Mouse (Mus musculus): ENCODE data around the gene Pax1.
A peak's percentile ranks its signal among the peaks of the same experiment; 100 is the strongest.

The Pax1 gene

GRCm38 (mm10) chr2:147361581-147361980, at the start of gene Pax1:
TSS of gene Pax1 (plus strand) at chr2:147361925.
- no peak for DNase-seq

DNA sequence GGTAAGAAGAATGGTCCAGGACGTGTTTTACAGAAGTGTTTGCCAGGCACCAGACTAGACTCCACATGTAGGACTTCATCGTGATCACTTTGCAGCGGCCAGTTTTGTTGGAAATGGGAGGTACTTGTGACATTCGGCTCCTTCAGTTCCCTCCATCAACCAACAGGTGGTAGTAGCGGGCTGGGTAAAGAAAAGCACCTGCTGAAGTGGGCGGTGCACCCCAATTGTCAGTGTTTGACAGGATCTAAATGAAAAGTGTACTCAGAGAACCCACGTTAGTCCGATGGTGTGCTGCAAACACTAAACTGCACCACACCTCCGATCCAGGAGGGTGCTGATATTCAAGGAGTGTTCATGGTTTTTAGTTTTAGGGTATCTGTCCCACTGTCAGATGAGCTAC, 40.7 kb upstream of the Pax1 start:
- peak; percentile 7 for DNase-seq

DNA sequence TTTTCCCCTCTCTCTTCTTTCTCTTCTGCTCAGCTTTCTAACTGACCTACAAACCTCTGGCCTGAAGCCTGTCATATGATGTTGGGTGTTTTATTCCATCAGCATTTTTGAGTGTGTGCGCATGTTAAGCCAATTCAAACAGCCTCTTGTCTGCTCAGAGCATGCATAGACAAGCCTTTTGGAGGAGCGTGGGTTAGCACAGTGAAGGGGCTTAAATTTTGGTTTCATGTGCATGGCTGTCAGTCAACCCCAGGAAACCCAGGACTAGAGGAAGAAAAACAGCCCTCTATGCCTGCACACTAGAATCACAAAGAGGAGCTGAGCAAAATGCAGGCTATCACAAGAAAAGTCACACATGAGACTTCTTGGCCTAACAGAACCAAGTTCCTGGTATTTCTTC, 36.5 kb upstream of the Pax1 start:
- no peak for DNase-seq

- DNase-seq = no peak
Observed at GRCm38 (mm10) chr2:147332731-147333130, 29.0 kb upstream of the Pax1 start.

GRCm38 (mm10) chr2:147338729-147339128, 23.0 kb upstream of the Pax1 start:
- DNase-seq = no peak

DNA sequence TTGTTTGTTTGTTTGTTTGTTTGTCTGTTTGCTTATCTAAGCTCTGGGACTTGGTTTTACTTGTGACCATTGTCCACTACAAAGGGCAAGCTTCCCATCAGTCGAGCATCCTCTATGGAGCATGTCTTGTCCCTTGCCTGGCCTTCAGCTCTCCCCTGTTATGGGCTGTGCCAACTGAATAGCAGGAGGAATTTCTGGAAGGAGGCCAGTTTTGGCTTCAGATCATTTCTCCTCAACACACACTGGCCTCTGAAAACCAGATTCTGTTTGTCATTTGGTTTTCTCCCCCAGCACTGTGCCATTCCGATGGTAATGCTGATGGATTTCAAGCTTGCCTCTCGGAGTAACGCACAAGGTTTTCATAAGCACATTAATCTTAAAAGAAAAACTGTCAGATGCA, 21.9 kb upstream of the Pax1 start:
- no peak for DNase-seq

DNA sequence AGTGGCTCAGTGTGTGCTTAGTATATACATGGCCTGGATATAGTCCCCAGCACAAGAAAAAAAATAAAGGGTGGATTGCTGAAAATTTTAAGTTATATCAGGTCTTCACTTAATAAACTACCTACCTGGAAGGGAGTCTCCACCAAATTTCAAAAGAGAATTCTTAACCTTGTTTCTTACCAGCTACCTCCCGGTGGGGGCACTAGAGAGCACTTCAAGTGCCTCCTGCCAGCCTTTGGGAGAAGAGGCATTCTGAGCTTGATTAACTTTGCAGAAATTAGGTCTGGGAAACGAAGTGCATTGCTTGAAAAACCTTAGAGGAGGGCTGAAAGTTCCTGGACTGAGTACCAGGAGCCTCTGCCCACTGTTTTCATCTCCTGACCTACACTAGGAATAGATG, 19.5 kb upstream of the Pax1 start:
- no peak for DNase-seq

DNA sequence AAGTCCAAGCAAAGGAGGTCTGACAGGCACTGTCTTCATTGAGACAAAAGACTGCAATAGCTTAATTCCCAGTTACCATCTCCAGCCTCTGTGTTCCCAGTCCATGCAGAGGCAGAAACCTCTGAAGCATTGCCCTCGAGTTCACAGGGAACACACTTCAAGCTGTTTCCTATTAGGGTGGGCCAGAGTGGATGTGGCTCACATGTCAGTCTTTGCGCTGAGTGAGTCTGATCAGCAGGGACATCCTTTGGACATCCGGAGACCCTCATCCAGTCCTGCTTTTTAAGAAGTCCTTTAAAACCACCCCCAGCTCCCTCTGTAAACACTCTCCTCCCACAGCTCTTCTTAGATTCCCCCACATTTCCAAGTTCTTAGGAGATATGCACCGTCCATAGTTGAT, 2.0 kb upstream of the Pax1 start:
- no peak for DNase-seq

DNA sequence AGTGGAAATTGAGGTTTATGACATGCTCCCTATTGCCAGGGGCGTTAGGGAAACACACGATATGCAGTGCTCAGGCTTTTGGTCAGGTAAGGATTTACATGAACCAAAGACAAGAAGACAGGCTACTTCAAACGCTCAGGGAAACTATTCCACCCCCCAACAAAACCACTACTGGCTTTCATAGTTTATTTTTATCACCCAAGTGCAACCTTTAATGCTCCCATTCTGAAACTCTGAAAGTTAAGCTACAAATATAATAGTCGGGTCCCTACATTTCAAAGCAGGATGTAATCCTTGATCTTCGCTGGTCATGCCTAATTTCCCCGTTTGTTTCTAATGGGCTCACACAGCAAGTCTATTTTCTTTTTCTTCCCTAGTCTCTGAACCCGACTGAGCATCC, 1.3 kb upstream of the Pax1 start:
- no peak for DNase-seq

- no peak for DNase-seq
Observed at GRCm38 (mm10) chr2:147360856-147361255, 869 bp upstream of the Pax1 start.

DNA sequence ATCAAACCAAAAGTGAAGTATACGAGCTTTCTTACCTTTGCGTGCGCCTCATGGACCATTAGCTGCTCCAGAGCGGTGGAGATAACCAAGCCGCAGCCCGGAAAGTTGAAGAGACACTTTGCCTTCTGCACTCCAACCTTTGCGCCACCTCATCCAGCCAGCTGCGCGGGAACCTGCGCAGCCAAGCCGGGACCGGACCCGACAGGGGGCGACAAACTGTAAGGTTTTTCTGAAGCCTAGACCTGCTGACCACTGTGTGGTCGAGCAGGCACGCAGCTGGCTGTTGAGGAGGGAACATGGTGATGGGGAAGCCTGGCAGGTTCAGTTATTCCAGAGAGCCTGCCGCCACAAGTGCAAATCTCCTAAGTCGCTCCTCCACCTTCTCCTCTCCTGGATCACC, 591 bp downstream of the Pax1 start:
- peak; percentile 53 for DNase-seq

DNA sequence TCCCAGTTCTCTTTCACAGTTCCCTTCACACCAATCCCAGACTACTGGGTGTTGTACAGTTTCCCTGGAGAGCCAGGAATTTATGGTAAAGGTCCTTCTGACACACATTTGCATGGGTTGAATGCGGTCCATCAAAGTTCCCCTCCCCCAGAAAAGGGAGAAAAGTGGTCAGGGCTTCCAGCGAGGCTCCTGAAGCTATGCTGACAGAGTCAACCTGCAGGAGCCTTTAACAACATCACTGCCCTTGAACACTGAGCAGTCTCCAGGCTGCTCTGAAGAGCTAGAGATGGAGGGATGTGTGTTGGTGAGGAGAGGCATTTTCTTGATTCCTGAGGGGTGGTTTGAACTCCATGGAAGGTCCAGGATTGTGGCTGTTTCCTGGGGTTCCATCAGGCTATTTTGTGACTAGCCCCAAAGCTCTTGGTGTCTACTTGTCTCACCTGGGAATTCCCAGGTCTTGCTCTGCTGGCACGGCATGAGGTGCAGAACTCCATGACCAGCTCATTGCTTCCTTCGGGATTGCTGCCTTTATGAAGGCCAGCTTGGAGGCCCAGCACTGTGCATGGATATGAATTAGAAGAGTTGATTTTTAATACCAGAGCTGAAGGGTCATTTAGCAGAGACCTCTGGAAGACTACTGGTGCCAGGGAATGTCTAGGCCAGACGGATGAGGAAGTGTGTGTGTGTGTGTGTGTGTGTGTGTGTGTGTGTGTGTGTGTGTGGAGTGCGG, 1.8 kb downstream of the Pax1 start:
- DNase-seq = no peak

GRCm38 (mm10) chr2:147364198-147364597, 2.5 kb downstream of the Pax1 start:
- DNase-seq = no peak

GRCm38 (mm10) chr2:147364982-147365907, 3.5 kb downstream of the Pax1 start:
- no peak for DNase-seq

DNA sequence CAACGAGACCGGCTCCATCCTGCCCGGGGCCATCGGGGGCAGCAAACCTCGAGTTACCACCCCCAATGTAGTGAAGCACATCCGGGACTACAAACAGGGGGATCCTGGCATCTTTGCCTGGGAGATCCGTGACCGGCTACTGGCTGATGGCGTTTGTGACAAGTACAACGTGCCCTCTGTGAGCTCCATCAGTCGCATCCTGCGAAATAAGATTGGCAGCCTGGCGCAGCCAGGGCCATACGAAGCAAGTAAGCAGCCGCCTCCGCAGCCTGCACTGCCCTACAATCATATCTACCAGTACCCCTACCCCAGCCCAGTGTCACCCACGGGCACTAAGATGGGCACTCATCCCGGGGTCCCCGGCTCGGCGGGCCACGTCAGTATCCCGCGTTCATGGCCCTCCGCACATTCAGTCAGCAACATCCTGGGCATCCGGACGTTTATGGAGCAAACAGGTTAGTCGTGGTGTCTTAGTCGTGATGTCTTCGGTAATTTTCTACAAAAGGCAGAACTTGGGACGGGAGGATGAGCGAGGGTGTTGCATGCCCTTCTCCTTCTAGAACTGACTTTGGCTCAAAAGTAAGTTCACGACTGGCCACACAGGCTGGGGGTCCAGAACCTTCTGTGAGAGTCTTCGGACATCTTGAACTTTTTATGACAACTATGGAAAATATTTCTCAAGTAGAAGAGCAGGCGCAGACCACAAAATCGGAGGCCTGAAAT, 4.3 kb downstream of the Pax1 start:
- DNase-seq = no peak

DNA sequence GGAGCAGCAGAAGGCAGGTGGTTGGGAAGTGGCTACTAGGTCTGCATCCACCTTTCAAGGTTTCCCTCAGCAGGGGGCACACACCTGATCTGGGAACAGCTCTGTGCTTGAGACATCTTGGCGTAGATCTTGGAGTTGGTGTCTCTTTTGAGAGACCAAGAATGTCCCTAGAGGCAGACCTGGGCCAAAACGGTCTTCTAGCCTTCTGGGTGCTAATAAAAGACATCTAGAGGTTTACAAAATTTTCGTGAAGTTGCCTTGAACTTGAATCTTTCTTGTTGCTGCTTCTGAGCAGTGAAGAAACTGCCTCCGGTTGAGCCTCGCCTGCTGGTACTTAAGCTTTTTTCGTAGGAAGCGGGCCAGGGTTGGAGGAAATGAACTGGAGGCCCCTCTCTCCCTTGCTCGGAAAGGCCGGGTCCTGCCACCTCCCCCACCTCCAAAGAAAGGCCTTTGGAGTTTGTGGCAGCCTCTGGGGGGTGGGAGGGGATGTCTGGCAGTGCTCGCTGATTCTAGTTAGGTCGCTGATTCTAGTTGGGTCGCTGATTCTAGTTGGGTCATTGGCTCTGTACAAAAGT, 5.6 kb downstream of the Pax1 start:
- no peak for DNase-seq

DNA sequence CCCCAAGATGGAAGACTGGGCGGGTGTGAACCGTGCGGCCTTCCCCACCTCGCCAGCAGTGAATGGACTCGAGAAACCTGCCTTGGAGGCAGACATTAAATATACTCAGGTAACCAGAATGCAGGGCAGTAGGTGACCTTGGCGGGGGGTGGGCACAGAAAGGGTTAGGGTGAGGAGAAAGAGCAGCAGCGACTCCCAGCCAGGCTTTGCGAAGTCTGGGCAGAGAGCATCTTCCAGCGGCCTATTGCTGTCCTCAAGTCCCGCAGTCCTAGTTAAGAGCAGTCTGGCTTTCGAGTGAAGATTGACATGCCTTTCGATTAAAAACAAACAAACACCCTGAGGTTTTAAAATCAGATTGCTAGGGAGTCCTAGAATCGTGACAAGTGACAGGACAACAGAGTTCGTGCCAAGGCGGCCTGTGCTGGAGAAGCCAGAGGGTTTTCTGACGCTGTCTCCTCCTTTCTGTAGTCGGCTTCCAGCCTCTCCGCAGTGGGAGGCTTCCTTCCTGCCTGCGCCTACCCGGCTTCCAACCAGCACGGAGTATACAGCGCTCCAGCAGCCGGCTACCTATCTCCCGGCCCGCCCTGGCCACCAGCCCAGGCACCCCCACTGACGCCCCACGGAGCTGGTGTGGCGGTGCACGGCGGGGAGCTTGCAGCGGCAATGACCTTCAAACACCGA, 6.3 kb downstream of the Pax1 start:
- no peak for DNase-seq

- DNase-seq = no peak
Observed at GRCm38 (mm10) chr2:147369561-147369960, 7.8 kb downstream of the Pax1 start.

GRCm38 (mm10) chr2:147370091-147370490, 8.4 kb downstream of the Pax1 start:
- no peak for DNase-seq

DNA sequence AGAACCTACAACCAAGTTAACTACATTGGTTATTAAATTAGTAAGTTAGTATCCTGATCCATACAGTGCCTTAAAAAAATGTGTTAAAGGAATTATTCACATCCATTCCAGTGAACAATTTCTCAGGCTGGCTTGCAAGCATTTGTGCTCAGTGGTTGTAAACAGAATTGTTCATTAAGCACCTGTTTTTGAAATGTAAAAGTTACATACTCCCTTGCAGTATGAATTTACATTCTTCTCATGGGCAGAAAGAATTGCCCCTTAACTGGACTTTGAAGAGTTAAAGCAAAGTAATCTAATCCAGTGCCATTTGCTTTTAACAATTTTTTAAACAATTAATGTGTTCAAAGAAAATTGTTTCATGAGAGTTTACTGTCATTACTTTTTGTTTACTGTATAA, 9.6 kb downstream of the Pax1 start:
- DNase-seq = no peak

DNA sequence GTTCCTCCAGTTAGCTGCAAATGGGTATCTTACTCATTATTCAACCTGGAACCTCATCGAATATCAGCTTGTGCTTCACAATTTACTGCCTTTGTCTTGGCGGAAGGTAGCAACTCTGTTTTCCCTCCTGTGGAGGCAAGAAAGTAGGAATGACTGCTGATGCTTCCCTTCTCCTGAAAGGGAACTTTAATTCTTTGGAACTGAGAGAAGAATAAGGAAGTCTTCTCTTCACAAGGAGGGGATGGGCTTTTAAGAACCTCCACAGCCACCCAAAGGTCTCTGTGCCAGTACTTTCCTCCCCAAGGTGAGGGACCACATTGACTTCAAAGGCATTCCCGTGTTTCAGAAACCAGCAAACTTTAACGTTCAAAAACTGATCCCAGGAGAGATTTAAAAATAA, 10.1 kb downstream of the Pax1 start:
- DNase-seq = no peak

DNA sequence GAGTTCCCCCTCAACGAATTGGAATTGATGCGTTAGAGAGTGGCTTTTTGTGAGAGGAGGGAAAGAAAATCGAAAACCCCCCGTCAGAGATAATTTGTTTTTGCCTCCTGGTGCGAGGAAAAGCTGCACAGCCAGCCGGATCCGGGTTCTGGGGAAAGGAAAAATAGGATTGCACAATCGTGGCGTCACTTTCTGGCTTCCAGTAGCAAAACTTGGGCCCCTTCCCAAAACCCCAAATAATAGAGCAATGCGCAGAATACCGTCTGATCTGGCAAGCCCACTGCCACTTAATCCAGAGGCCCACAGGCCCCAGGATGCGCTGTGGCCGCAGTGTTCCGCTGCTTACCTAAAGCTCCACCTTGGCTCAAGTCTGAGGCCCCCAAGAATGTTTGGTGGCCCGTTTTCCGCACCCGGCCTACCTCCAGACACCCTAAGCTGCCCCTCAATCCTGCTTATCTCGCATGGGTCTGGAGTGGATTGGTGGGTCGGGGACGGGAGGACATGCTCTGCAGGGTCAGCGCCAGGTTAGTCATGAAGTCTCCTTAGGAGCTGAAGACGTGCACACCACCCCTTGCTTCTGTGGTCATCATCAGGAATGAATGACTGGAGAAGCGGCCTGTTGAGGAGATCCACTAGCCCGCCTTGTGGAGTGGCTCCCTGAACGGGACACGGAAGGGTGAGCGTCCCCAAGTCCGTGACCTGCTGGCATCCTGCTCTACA, 11.4 kb downstream of the Pax1 start:
- DNase-seq = no peak
